Mouse (Mus musculus) layer of hippocampus, adult 2 months (tissue): ENCODE results near the gene Smyd1. TPM values are rescaled to one million over a fixed set of nuclear protein-coding genes. Genes with fewer than 3 reads are reported as not detected.

Experiments
- DNase-seq, 2 experiments: peaks; one replicate each; pipeline ENCODE4 v3.0.0; 2022; ENCODE audit warnings: low spot score in 2 of 2
- H3K27ac ChIP-seq: fragments of 200-600 bp; 2 replicates; pipeline ENCODE4 v1.8.1; 2022
- H3K4me3 ChIP-seq: fragments of 200-600 bp; 2 replicates; pipeline ENCODE4 v1.8.1; 2022; ENCODE audit warnings: mild to moderate bottlenecking
- CTCF ChIP-seq: fragments of 200-600 bp; conservative IDR thresholded peaks from 2 replicates; pipeline ENCODE4 v1.8.1; 2022; ENCODE audit warnings: antibody characterized with exemption, mild to moderate bottlenecking, moderate library complexity
- total RNA-seq, 2 experiments: library from RNA; stranded (reverse); gene quantifications; 2 replicates each; pipeline ENCODE4 v1.2.3; 2021

The Smyd1 gene
- total RNA-seq, 2 experiments from 2014 or later: 0.59 to 1.3 TPM

GRCm38 (mm10) chr6:71262142-71262833 is 59.7 kb downstream of the Smyd1 start:
- no peak for DNase-seq
- no peak overlapping the region for H3K27ac ChIP-seq
- no peak overlapping the region for H3K4me3 ChIP-seq
- no peak for TF ChIP-seq CTCF

- H3K4me3 ChIP-seq: no peak overlapping the region
- DNase-seq: no peak
- no peak for TF ChIP-seq CTCF
- H3K27ac ChIP-seq: no peak overlapping the region
These were observed 61.0 kb downstream of the Smyd1 start for GRCm38 (mm10) chr6:71261060-71261459.

- no peak for TF ChIP-seq CTCF
- Histone ChIP-seq H3K4me3 (no peak overlapping the region), H3K27ac (no peak overlapping the region)
- DNase-seq: no peak
These were observed 61.9 kb downstream of the Smyd1 start for GRCm38 (mm10) chr6:71260051-71260640.

DNA sequence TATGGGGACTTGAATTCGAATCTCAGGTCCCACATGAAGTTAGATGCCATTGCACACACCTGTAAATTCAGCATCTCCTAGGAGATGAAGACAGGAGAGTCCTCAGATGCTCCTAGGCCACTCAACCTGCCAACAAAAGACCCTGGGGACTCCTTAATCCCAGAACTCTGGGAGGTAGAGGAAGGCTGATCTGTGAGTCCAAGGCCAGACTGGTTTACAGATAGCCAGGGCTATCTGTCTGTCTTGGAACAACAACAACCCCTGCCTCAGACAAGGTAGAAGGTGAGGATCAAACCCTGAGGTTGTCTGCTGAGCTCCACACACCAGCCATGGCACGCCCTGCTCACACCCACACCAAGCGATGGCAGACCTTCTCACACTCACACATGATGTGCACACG is 62.9 kb downstream of the Smyd1 start:
- H3K27ac ChIP-seq: no peak overlapping the region
- no peak for TF ChIP-seq CTCF
- H3K4me3 ChIP-seq: no peak overlapping the region
- no peak for DNase-seq

- DNase-seq: no peak
- no peak for TF ChIP-seq CTCF
- H3K4me3 ChIP-seq: no peak overlapping the region
- H3K27ac ChIP-seq: no peak overlapping the region
These were observed 63.5 kb downstream of the Smyd1 start for GRCm38 (mm10) chr6:71258562-71258961.

- no peak for DNase-seq
- no peak for TF ChIP-seq CTCF
- H3K4me3 ChIP-seq: no peak overlapping the region
- no peak overlapping the region for H3K27ac ChIP-seq
These were observed 64.7 kb downstream of the Smyd1 start for GRCm38 (mm10) chr6:71257375-71257774.

DNA sequence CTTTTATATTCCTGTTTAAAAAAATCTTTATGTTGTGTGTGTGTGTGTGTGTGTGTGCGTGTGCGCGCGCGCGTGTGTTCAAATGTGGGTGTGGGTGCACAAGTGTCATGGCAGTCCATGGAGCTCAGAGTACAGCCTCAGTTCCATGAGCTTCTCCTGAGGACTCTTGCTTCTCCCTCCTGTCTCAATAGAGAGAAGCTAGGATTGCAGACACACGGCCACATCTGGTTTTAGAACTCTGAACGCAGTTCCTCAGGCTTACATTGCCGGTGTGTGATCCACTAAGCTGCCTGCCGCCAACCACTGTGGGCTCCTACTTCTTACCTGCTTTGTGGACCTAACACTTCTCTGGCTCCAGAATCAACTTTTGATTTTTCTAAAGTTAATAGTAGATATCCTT is 65.9 kb downstream of the Smyd1 start:
- Histone ChIP-seq H3K4me3 (no peak overlapping the region), H3K27ac (no peak overlapping the region)
- TF ChIP-seq CTCF: no peak
- DNase-seq: no peak

DNA sequence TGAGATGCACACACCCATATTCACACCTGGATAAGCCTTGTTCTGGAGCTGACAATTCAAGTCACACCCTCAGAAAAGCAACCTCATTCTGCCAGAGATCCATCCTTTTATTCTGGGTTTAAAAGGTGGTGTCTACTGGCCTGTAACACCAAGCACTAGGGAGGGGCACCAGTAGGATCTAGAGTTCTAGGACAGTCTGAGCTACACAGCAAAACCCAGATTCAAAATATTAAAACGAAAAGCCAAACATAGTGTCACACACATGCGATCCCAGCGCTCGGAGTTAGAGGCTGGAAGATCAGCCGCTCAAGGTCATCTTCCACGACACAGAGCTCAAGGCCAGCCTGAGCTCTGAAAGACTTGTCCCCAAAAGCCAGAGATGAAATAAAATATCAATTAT is 67.6 kb downstream of the Smyd1 start:
- Histone ChIP-seq H3K4me3 (no peak overlapping the region), H3K27ac (no peak overlapping the region)
- TF ChIP-seq CTCF: no peak
- no peak for DNase-seq

DNA sequence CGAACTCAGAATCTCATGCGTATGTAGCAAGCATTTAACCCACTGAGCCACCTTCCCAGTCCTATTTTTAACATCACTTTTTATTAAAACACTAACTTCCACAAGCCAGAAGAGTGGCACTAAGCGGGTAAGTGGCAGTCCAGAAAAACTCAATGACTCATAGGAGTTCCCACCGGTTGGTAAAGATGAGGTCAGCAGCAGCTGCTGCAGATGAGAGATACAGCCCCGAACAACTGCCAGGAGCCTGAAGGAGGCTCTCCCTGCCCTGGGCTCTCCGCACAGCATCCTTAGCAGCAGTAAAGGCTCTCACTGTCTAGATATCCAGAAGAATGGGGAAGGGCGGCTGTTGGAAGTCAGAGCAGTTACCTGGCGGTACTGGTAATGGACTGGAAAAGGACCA is 71.1 kb downstream of the Smyd1 start:
- H3K27ac ChIP-seq: no peak overlapping the region
- no peak for TF ChIP-seq CTCF
- no peak overlapping the region for H3K4me3 ChIP-seq
- DNase-seq: no peak

- Histone ChIP-seq H3K4me3 (no peak overlapping the region), H3K27ac (no peak overlapping the region)
- DNase-seq: no peak
- no peak for TF ChIP-seq CTCF
These were observed 72.4 kb downstream of the Smyd1 start for GRCm38 (mm10) chr6:71249615-71250014.

GRCm38 (mm10) chr6:71248420-71248819 is 73.6 kb downstream of the Smyd1 start:
- Histone ChIP-seq H3K4me3 (no peak overlapping the region), H3K27ac (no peak overlapping the region)
- no peak for TF ChIP-seq CTCF
- DNase-seq: no peak

GRCm38 (mm10) chr6:71243258-71243657 is 78.8 kb downstream of the Smyd1 start:
- no peak overlapping the region for H3K27ac ChIP-seq

DNA sequence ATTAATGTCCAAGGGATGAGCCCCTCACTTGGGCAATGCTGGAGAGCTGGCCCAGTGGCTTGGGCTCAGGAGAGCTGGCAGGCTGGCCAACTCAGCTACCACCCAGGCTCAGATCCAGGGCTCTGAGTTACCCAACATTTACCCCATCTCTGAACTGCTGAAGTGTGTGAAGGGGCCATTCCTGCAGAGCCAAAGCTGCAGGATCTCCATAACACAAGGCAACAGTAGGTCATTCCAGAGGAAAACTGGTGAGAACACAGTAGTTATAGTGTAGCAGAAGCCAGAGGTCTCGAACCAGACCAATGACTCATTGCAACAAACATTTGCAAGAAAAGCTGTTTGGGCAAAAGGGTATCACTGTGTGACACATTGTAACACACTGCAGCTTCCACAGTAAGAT is 79.2 kb downstream of the Smyd1 start:
- no peak for DNase-seq
- no peak for TF ChIP-seq CTCF
- H3K4me3 ChIP-seq: no peak overlapping the region
- H3K27ac ChIP-seq: no peak overlapping the region

More at GRCm38 (mm10) chr6:71243258-71243657, 78.8 kb downstream of the Smyd1 start:
- DNase-seq: no peak
- peak; percentile 49 for TF ChIP-seq CTCF
- no peak overlapping the region for H3K4me3 ChIP-seq

- no peak for DNase-seq
- H3K27ac ChIP-seq: no peak overlapping the region
- TF ChIP-seq CTCF: no peak
- no peak overlapping the region for H3K4me3 ChIP-seq
These were observed 81.2 kb downstream of the Smyd1 start for GRCm38 (mm10) chr6:71240831-71241230.
